Mouse (Mus musculus): ENCODE measurements around the gene Ormdl1. TPM values are rescaled to one million over a fixed set of nuclear protein-coding genes. Genes with fewer than 3 reads are reported as not detected.
"Not testable (repeated sequence)": the region's sequence is repeated elsewhere in the genome, so short reads cannot be mapped to it uniquely, and the experiment has no call there.

The Ormdl1 gene
- 6.1 TPM for polyA plus RNA-seq (2012; fragmentation: generic; extraction: Trizol)

DNA sequence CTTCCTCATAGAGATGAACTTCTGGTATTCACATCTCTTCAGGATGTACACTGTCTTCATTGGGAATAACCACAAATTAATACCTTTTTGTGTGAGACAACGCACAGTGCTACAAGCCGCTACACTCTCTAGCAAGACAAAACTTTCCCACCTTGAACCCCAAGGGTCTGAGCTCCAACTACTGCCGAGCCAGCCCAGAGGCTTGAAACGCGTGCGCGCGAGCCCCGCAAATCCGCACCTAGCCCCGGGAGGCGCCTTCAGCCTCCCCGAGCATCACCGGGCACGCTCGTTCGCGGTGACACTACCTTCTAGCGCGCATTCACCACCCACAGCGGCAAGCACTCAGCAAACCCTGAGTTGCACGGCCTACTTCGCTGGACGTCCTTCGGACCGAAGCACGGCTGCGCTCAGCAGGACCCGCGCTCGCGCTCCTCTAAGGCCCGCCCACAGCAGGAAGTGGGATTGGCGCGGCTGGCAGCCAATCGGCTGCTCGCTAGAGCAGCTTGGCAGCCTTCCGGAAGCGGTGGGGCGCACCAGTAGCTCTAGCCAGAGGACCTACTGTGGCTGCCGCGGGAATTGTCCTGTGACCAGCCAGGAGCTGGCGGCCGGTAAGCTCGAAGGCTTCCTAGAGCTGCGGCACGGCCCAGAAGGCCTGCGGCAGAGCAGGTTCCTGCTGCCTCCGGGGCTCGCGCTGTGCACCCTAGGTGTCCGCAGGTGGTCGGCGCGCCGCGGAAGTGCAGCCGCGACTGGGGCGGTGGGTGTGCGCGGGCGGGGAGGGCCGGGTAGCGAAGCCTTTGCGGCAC lies at the start of gene Ormdl1, which contains the start of the genes Pms1 and Gm28778:
TSS of gene Ormdl1 (plus strand) at position 515 of the 803 bp plus-strand sequence.
TSS of gene Pms1 (minus strand) at position 438 of the 803 bp plus-strand sequence.
TSS of gene Gm28778 (plus strand) at position 531 of the 803 bp plus-strand sequence.
- no peaks in the 10 kb centered on the region for H3K36me3 ChIP-seq (ENCODE audit: control insufficient read depth, insufficient read depth)
- peak within 1 kb of the TSS; percentile 64 for H3K4me3 ChIP-seq
- TF ChIP-seq REST (IDR thresholded peaks at IDR 0.05; ENCODE audit: insufficient read depth, insufficient read length) (peak; percentile 39), E2F4 (IDR thresholded peaks at IDR 0.05; ENCODE audit: insufficient read depth) (peak; percentile 16), TCF3 (IDR thresholded peaks at IDR 0.05; ENCODE audit: insufficient read length, low read depth) (no peak), TCF12 (IDR thresholded peaks at IDR 0.05; ENCODE audit: insufficient read depth, poor library complexity, severe bottlenecking) (no peak), MYOG (IDR thresholded peaks at IDR 0.05; ENCODE audit: control insufficient read depth in 1 of 3, insufficient read depth in 1 of 3, insufficient read length in 2 of 3, low read depth in 2 of 3) (no peak), POLR2AphosphoS2 (IDR thresholded peaks at IDR 0.05; ENCODE audit: insufficient read length, low read depth) (peak; percentile 93), SRF (IDR thresholded peaks at IDR 0.05; ENCODE audit: control insufficient read depth, insufficient read length, low read depth) (no peak), CEBPB (IDR thresholded peaks at IDR 0.05; ENCODE audit: insufficient read depth, poor library complexity, severe bottlenecking) (no peak), MYOD1 (IDR thresholded peaks at IDR 0.05; ENCODE audit: control insufficient read depth in 1 of 3, insufficient read length in 2 of 3, low read depth in 2 of 3) (peak in 1 of 3 experiments; percentile 22), USF1 (IDR thresholded peaks at IDR 0.05; ENCODE audit: low read depth) (no peak), POLR2A (IDR thresholded peaks at IDR 0.05; ENCODE audit: insufficient read length, low read depth) (peak; percentile 89), MAX (IDR thresholded peaks at IDR 0.05; ENCODE audit: low read depth) (no peak)
- peak within 1 kb of the TSS; percentile 89 for H3K4me2 ChIP-seq (ENCODE audit: low read depth)
- no peaks in the 10 kb centered on the region for H3K79me2 ChIP-seq (ENCODE audit: control insufficient read depth, insufficient read depth)
- H3K27me3 ChIP-seq (ENCODE audit: control insufficient read depth, insufficient read depth, insufficient read length): no peaks in the 10 kb centered on the region
- peak within 1 kb of the TSS; percentile 9 for H3ac ChIP-seq (ENCODE audit: control insufficient read depth, insufficient read length)

DNA sequence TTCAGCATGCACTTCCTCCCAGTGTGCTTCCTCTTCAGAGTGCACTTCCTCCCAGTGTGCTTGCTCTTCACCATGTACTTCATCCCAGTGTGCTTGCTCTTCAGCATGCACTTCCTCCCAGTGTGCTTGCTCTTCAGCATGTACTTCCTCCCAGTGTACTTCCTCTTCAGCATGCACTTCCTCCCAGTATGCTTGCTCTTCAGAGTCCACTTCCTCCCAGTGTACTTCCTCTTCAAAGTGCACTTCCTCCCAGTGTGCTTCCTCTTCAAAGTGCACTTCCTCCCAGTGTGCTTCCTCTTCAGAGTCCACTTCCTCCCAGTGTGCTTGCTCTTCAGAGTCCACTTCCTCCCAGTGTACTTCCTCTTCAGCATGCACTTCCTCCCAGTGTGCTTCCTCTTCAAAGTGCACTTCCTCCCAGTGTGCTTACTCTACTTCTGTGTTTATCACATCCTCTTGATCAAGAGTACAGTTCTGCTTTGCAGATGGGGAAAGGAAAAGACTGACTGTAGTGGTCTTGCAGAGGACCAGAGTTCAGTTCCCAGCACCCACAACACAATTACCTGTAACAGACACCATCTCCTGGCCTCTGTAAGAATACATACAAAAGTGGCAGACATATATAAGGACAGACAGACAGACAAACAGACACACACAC lies 31.8 kb upstream of the Ormdl1 start:
- not testable (repeated sequence) for H3K4me3 ChIP-seq; H3K36me3 ChIP-seq (ENCODE audit: control insufficient read depth, insufficient read depth); H3K4me2 ChIP-seq (ENCODE audit: low read depth); H3K79me2 ChIP-seq (ENCODE audit: control insufficient read depth, insufficient read depth); H3ac ChIP-seq (ENCODE audit: control insufficient read depth, insufficient read length); H3K27me3 ChIP-seq (ENCODE audit: control insufficient read depth, insufficient read depth, insufficient read length)

DNA sequence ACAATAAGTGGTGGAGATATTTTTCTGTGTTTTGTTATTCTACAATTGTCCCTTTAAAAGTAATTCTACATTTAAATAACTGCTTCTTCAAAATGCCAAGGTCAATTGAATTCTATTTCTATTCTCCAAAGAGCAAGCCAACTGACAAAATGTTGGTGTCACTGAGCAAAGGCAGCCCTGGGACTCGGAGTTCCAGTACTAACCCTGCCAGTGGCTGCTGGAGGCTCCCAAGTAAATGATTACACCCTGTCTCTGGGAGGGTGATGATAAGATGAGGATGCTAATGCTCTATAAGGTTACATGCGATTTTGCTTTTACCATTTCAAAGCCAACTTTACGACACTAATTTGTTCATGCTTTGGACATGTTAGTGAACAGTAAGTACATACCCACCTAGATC lies 27.0 kb upstream of the Ormdl1 start:
- no peak overlapping the region for H3K4me2 ChIP-seq (ENCODE audit: low read depth)
- TF ChIP-seq SRF (IDR thresholded peaks at IDR 0.05; ENCODE audit: control insufficient read depth, insufficient read length, low read depth) (no peak), MAX (IDR thresholded peaks at IDR 0.05; ENCODE audit: low read depth) (no peak), POLR2AphosphoS2 (IDR thresholded peaks at IDR 0.05; ENCODE audit: insufficient read length, low read depth) (no peak)
- H3ac ChIP-seq (ENCODE audit: control insufficient read depth, insufficient read length): no peak overlapping the region
- H3K79me2 ChIP-seq (ENCODE audit: control insufficient read depth, insufficient read depth): no peaks in the 10 kb centered on the region
- H3K4me3 ChIP-seq: no peak overlapping the region
- peaks cover 5% of the 10 kb centered on the region for H3K36me3 ChIP-seq (ENCODE audit: control insufficient read depth, insufficient read depth)
- H3K27me3 ChIP-seq (ENCODE audit: control insufficient read depth, insufficient read depth, insufficient read length): no peaks in the 10 kb centered on the region

DNA sequence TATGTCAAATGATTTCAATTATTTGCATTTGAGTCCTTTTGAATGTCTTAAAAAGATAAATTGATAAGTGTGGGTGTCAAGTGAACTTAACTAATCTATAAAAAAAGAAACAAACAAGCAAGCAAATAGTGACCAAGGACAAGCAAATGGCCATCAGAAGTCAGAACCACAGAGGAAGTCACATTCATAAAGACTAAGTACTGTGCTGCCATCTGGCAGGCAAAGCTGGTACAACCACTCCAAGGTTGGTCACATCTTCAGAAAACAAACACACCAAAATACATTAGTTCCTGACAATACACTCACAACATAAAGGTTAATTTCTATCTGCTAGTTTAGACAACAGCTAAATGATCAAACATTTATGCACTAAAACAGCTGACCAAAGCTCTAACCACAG lies 24.2 kb upstream of the Ormdl1 start:
- peaks cover 8% of the 10 kb centered on the region for H3K36me3 ChIP-seq (ENCODE audit: control insufficient read depth, insufficient read depth)
- no peak for TF ChIP-seq TCF12 (IDR thresholded peaks at IDR 0.05; ENCODE audit: insufficient read depth, poor library complexity, severe bottlenecking)
- TF ChIP-seq POLR2AphosphoS2 (IDR thresholded peaks at IDR 0.05; ENCODE audit: insufficient read length, low read depth): no peak
- no peak for TF ChIP-seq MAX (IDR thresholded peaks at IDR 0.05; ENCODE audit: low read depth)
- TF ChIP-seq POLR2A (IDR thresholded peaks at IDR 0.05; ENCODE audit: insufficient read length, low read depth): no peak
- no peak for TF ChIP-seq MYOD1 (IDR thresholded peaks at IDR 0.05; ENCODE audit: control insufficient read depth in 1 of 3, insufficient read length in 2 of 3, low read depth in 2 of 3)
- no peak for TF ChIP-seq CEBPB (IDR thresholded peaks at IDR 0.05; ENCODE audit: insufficient read depth, poor library complexity, severe bottlenecking)
- TF ChIP-seq SRF (IDR thresholded peaks at IDR 0.05; ENCODE audit: control insufficient read depth, insufficient read length, low read depth): no peak
- TF ChIP-seq MYOG (IDR thresholded peaks at IDR 0.05; ENCODE audit: control insufficient read depth in 1 of 3, insufficient read depth in 1 of 3, insufficient read length in 2 of 3, low read depth in 2 of 3): no peak
- no peak for TF ChIP-seq REST (IDR thresholded peaks at IDR 0.05; ENCODE audit: insufficient read depth, insufficient read length)
- no peaks in the 10 kb centered on the region for H3K27me3 ChIP-seq (ENCODE audit: control insufficient read depth, insufficient read depth, insufficient read length)
- H3ac ChIP-seq (ENCODE audit: control insufficient read depth, insufficient read length): no peak overlapping the region
- no peak overlapping the region for H3K4me2 ChIP-seq (ENCODE audit: low read depth)
- no peaks in the 10 kb centered on the region for H3K79me2 ChIP-seq (ENCODE audit: control insufficient read depth, insufficient read depth)
- no peak overlapping the region for H3K4me3 ChIP-seq

DNA sequence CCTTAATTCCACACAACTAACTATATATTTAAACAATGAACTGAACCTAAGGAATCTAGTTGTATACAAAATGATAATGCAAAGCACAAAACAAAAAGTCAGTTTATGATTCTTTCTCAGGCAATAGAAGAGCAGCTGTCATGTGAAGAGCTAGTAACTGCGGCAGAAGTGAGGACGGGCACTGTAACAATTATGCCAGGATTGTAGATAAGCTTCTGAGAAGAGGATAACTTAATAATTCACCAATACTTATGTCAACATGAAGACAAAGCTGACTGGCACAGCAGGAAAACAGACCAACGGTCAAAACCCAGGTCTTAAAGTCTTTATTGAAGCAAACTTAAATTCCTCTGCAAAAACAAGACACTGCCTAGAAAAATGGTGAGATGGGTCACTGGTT lies 5.7 kb upstream of the Ormdl1 start:
- no peak overlapping the region for H3K4me2 ChIP-seq (ENCODE audit: low read depth)
- no peak overlapping the region for H3K4me3 ChIP-seq
- H3ac ChIP-seq (ENCODE audit: control insufficient read depth, insufficient read length): no peak overlapping the region
- no peaks in the 10 kb centered on the region for H3K27me3 ChIP-seq (ENCODE audit: control insufficient read depth, insufficient read depth, insufficient read length)
- no peaks in the 10 kb centered on the region for H3K79me2 ChIP-seq (ENCODE audit: control insufficient read depth, insufficient read depth)
- H3K36me3 ChIP-seq (ENCODE audit: control insufficient read depth, insufficient read depth): no peaks in the 10 kb centered on the region
- TF ChIP-seq MAX (IDR thresholded peaks at IDR 0.05; ENCODE audit: low read depth) (no peak), POLR2A (IDR thresholded peaks at IDR 0.05; ENCODE audit: insufficient read length, low read depth) (no peak), MYOG (IDR thresholded peaks at IDR 0.05; ENCODE audit: control insufficient read depth in 1 of 3, insufficient read depth in 1 of 3, insufficient read length in 2 of 3, low read depth in 2 of 3) (no peak), E2F4 (IDR thresholded peaks at IDR 0.05; ENCODE audit: insufficient read depth) (no peak), TCF3 (IDR thresholded peaks at IDR 0.05; ENCODE audit: insufficient read length, low read depth) (no peak), SRF (IDR thresholded peaks at IDR 0.05; ENCODE audit: control insufficient read depth, insufficient read length, low read depth) (no peak), USF1 (IDR thresholded peaks at IDR 0.05; ENCODE audit: low read depth) (no peak), REST (IDR thresholded peaks at IDR 0.05; ENCODE audit: insufficient read depth, insufficient read length) (no peak), CEBPB (IDR thresholded peaks at IDR 0.05; ENCODE audit: insufficient read depth, poor library complexity, severe bottlenecking) (no peak), MYOD1 (IDR thresholded peaks at IDR 0.05; ENCODE audit: control insufficient read depth in 1 of 3, insufficient read length in 2 of 3, low read depth in 2 of 3) (no peak), TCF12 (IDR thresholded peaks at IDR 0.05; ENCODE audit: insufficient read depth, poor library complexity, severe bottlenecking) (no peak), POLR2AphosphoS2 (IDR thresholded peaks at IDR 0.05; ENCODE audit: insufficient read length, low read depth) (no peak)
